Mouse (Mus musculus) bone marrow macrophage, adult 2 months (primary cell): ENCODE data around the gene Arl1.

Source experiments
- CTCF ChIP-seq: IDR thresholded peaks from 2 replicates; pipeline ENCODE4 v1.5.1; 2012; ENCODE audit warnings: low read depth, mild to moderate bottlenecking, low read length, moderate library complexity
- POLR2A ChIP-seq: IDR thresholded peaks from 2 replicates; pipeline ENCODE4 v1.6.1; 2012; ENCODE audit warnings: mild to moderate bottlenecking, low read depth, low read length, borderline replicate concordance

DNA sequence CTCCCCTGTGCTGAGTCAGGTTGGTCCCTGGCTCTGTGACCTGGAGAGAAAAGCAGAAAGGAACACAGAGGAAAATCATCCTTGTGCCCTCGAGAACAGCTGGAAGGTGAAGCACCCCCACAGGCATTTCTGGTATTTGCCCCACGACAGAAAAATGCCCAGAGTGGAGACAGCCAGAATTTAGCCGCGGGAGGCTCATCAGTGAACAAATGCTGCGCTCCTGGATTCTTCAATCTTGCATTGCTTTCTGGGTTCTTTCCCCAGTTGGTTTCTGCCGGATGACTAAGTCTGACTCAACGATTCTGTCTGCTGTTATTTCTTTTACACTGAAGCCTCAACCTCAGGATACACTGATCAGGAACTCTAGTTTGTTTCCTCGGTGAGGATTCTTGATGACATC, 2.5 kb upstream of the Arl1 start:
- TF ChIP-seq POLR2A (no peak), CTCF (no peak)
